Mouse (Mus musculus): Measurements from ENCODE around the gene Snrnp70. TPM values are rescaled to one million over a fixed set of nuclear protein-coding genes. Genes with fewer than 3 reads are reported as not detected.
"Not testable (repeated sequence)": the region's sequence is repeated elsewhere in the genome, so short reads cannot be mapped to it uniquely, and the experiment has no call there.

Gene Snrnp70
- polyA plus RNA-seq, 1 experiment from 2014 or later: 328 TPM

DNA sequence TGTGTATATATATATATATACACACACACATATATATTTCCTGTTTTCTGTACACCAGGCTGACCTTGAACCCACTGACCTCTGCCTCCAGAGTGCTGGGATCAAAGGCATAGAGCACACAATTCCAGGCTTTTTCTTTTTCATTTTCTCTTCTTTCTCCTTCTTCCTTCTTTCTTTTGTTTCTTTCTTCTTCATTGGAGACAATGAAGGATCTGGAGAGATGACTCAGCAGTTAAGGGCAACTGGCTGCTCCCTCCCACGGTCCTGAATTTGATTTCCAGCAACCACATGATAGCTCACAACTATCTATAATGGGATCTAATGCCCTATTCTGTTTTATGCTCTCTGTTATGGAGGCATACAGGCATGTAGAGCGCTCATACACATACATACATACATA, 1.2 kb upstream of the Snrnp70 start:
- in situ Hi-C loops (cut with MboI; ENCODE audit: low pct_unique_long_range_greater_than_20kb): no loop called here
- no peak for DNase-seq (ENCODE audit: low read depth, low spot score)
- TF ChIP-seq CTCF (IDR thresholded peaks at IDR 0.05): no peak
- CTCF ChIA-PET: interaction anchor here (0.7 to 1.6 kb wide), 3 partner anchors 31 to 98 kb away, joined by 3 to 5 read pairs (median 5); no protein-coding TSS in a partner anchor
- POLR2A ChIA-PET: no interaction called here
- no peaks in the 10 kb centered on the region for H3K27me3 ChIP-seq
- ATAC-seq: no peak

DNA sequence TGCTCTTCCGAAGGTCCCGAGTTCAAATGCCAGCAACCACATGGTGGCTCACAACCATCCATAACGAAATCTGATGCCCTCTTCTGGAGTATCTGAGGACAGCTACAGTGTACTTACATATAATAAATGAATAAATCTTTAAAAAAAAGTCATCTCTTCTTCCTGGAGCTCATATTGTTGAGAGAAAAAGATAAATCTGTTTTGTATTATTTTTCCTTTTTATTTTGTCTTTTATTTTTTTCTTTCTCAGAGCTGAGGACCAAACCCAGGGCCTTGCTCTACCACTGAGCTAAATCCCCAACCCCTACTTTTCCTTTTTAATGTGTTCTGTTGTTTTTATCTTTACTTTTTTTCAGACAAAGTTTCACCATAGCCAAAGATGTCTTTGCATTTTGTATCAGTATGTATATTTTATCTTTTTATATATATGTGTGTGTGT, 814 bp upstream of the Snrnp70 start:
- ATAC-seq; POLR2A ChIA-PET; in situ Hi-C loops (cut with MboI; ENCODE audit: low pct_unique_long_range_greater_than_20kb); H3K27me3 ChIP-seq; DNase-seq (ENCODE audit: low read depth, low spot score): not testable (repeated sequence)
- TF ChIP-seq CTCF (IDR thresholded peaks at IDR 0.05): peak; percentile 62
- CTCF ChIA-PET: interaction anchor here (1.4 to 1.6 kb wide), 2 partner anchors 31 to 97 kb away, joined by 5 read pairs; no protein-coding TSS in a partner anchor

DNA sequence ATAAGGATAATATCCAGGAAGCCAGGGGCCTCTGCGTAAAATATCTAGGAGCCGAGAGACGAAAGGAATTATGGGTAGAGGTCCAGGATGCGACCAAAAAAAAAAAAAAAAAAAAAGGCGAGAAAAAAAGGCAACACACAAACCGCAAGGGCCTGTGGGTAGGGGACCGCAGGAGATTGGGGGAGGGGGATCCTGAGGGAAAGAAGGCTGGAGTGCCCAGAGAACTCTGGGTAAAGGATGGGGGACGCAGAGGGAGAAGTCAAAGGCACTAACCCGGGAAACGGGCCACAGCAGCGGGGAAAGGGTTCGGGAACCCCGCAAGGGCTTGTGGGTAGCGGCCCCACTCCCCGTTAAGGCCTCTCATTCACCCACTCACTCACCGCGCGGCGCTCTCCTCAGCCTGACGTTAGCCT, 407 bp downstream of the Snrnp70 start:
- no peak for TF ChIP-seq CTCF (IDR thresholded peaks at IDR 0.05)
- ATAC-seq: peak; percentile 68
- ChIA-PET CTCF (interaction anchor here (0.6 kb wide), 1 partner anchor 86 kb away, joined by 3 read pairs; no protein-coding TSS in a partner anchor), POLR2A (interaction anchor here (0.6 to 1.2 kb wide), 2 partner anchors 13 to 131 kb away, joined by 3 read pairs; no protein-coding TSS in a partner anchor)
- in situ Hi-C loops (cut with MboI; ENCODE audit: low pct_unique_long_range_greater_than_20kb): no loop called here
- H3K27me3 ChIP-seq: no peaks in the 10 kb centered on the region
- DNase-seq (ENCODE audit: low read depth, low spot score): peak; percentile 28

DNA sequence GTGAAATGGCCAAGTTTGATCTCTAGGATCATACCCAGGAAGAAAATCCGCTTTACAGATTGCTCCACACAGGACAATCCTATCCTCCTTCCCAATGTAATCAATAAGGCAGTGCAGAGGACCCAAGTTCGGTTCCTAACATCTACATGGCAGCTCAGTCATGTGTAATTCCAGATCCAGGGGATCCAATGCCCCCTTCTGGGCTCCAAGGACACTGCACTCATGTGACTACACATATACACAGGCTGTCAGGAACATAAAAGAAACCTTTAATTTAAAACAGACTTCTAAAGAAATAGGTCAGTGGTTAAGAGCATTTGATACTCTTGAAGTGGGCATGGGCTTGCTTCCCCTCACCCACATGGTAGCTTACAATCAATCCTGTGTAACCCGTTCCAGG, 9.5 kb downstream of the Snrnp70 start:
- no peak for DNase-seq (ENCODE audit: low read depth, low spot score)
- in situ Hi-C loops (cut with MboI; ENCODE audit: low pct_unique_long_range_greater_than_20kb): no loop called here
- no peaks in the 10 kb centered on the region for H3K27me3 ChIP-seq
- TF ChIP-seq CTCF (IDR thresholded peaks at IDR 0.05): no peak
- ATAC-seq: no peak
- CTCF ChIA-PET: no interaction called here
- POLR2A ChIA-PET: no interaction called here

DNA sequence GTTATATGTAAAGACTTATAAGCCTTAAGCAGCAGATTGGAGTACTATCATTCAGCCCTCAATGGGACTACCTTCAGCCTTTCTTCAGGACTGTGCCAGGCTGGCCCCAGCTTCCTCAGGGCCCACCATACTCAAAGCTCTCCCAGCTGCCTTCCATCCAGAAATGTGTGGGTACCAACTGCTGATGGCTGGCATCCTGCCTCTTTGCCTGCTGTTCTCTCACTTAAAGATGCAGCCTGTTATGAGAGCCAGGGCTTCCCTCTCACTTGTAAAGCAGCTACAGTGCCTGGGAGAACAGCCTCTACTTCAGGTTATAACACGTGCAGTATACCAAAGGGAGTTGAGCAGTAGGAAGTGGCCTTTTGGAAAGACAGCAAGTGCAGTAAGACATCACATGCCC, 19.5 kb downstream of the Snrnp70 start:
- ChIA-PET POLR2A (no interaction called here), CTCF (no interaction called here)
- no peak for TF ChIP-seq CTCF (IDR thresholded peaks at IDR 0.05)
- ATAC-seq (no peak), DNase-seq (ENCODE audit: low read depth, low spot score) (no peak)
- no peaks in the 10 kb centered on the region for H3K27me3 ChIP-seq
- in situ Hi-C loops (cut with MboI; ENCODE audit: low pct_unique_long_range_greater_than_20kb): no loop called here

DNA sequence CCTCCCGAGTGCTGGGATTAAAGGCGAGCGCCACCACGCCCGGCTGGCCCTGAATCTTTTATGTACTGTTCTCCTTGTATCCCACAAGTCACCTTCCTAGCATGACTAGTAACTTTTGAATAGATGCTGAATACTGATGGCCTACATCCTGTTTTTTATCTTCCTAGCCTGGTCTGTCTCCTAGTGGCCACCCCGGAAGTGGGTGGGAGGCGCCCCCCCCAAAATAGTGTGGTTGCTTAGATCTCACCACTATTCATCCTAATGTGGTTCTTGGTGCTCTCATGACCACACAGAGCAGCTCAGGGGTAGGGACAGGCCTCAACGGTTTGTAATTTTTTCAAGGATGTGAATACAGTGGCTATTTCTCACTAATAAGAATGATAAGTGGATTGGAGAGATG, 20.9 kb downstream of the Snrnp70 start:
- in situ Hi-C loops (cut with MboI; ENCODE audit: low pct_unique_long_range_greater_than_20kb): no loop called here
- ChIA-PET CTCF (no interaction called here), POLR2A (no interaction called here)
- no peak for DNase-seq (ENCODE audit: low read depth, low spot score)
- no peak for ATAC-seq
- TF ChIP-seq CTCF (IDR thresholded peaks at IDR 0.05): no peak
- no peaks in the 10 kb centered on the region for H3K27me3 ChIP-seq

DNA sequence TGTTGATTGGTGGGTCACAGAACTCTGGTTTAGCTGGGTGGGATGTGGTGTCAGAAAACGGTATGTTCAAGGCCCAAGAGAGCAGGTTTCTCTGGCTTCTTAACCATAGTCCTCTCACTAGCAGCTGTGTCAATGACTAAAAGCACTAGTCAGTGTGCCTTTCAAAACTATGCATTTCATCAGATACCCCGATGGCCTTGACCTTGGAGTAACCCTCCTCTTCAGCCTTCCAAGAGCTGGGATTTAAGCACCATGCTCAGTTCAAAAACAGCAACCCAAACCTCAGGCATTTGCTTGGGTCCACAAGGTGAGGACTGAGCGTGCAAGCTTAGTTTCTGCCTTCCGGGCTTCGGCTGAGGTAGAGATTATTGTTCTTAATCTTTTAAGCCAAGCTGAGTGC, 23.2 kb downstream of the Snrnp70 start:
- POLR2A ChIA-PET: no interaction called here
- no peak for TF ChIP-seq CTCF (IDR thresholded peaks at IDR 0.05)
- no peaks in the 10 kb centered on the region for H3K27me3 ChIP-seq
- in situ Hi-C loops (cut with MboI; ENCODE audit: low pct_unique_long_range_greater_than_20kb): no loop called here
- CTCF ChIA-PET: interaction anchor here (0.9 to 1.4 kb wide), 3 partner anchors 33 to 67 kb away, joined by 3 to 5 read pairs (median 4); partner anchors contain the start of gene Kcna7
- no peak for DNase-seq (ENCODE audit: low read depth, low spot score)
- no peak for ATAC-seq

DNA sequence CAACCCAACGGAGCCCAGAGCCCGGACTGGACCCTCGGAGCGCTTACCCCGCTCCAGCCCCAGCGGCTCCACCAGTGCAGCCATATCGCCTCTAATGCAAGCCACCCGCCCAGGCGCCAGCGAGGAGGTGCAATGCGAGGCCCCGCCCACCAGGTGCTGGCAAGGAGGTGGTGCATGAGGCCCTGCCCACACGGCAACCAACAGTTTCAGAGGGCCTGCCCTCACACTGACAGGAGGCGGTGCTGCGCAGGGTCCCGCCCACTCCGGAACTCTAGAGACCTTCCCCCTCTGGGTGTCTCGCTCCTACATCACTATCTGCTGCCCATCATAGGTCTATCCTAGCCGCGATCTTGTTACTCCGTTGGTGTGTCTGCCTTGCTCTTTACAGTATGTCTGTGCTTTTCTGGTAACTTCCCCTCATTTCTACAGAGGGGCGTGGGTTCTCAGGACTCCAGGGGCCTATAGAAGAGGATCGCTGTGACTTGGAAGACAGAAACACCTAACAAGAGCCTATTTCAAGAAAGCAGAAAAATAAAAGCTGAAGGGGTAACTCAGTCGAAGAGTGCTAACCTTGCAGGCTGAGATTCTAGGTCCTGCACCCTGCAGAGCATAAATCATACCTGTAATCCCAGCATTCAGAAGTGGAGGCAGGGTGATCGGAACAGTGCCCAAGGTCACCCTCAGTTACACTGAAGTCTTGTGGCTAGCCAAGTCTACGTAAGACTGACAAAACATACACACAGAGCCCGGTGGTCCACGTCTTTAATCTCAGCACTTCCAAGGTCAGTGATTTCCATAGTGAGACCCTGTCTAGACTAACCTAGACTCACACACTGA, 24.8 kb downstream of the Snrnp70 start, which contains the start of gene Lin7b:
Lin7b (minus strand) TSS at position 109 of the 837 bp plus-strand sequence.
- in situ Hi-C loops (cut with MboI; ENCODE audit: low pct_unique_long_range_greater_than_20kb): no loop called here
- ChIA-PET POLR2A (no interaction called here), CTCF (no interaction called here)
- H3K27me3 ChIP-seq: no peaks in the 10 kb centered on the region
- DNase-seq (ENCODE audit: low read depth, low spot score) (peak; percentile 37), ATAC-seq (peak; percentile 63)
- no peak for TF ChIP-seq CTCF (IDR thresholded peaks at IDR 0.05)

DNA sequence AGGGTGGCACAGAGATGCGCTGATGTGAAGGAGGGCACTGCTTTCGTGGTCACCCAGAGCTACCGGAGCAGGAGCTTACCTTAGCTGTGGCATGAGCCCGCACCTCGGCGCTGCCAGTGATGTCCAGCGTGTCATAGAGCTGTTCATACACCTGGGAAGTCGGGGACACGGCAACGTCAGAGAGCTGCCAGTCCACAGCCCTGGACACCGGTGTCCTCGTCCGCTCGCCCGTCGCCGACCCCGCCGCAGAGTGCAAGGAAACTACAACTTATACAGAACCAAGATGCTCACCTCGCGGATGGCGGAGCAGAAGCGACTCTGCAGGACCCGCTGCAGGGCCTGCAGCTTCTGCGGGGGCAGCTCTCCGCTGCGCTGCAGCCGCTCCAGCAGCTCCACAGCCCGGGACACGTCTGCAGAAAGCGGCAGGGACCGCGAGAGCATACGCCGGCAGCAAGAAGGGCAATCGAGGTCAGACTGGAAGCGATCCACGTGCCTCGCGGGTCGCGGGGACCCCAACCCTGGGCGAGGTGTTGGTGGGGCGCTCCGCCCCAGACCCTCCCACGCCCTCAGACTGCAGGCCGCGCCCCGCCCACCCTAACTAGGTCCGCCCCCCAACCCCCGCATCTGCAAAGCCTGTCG, 25.6 kb downstream of the Snrnp70 start:
- POLR2A ChIA-PET: no interaction called here
- CTCF ChIA-PET: interaction anchor here (1.0 kb wide), 1 partner anchor 70 kb away, joined by 5 read pairs; no protein-coding TSS in a partner anchor
- no peak for TF ChIP-seq CTCF (IDR thresholded peaks at IDR 0.05)
- ATAC-seq (no peak), DNase-seq (ENCODE audit: low read depth, low spot score) (no peak)
- H3K27me3 ChIP-seq: no peaks in the 10 kb centered on the region
- in situ Hi-C loops (cut with MboI; ENCODE audit: low pct_unique_long_range_greater_than_20kb): no loop called here

DNA sequence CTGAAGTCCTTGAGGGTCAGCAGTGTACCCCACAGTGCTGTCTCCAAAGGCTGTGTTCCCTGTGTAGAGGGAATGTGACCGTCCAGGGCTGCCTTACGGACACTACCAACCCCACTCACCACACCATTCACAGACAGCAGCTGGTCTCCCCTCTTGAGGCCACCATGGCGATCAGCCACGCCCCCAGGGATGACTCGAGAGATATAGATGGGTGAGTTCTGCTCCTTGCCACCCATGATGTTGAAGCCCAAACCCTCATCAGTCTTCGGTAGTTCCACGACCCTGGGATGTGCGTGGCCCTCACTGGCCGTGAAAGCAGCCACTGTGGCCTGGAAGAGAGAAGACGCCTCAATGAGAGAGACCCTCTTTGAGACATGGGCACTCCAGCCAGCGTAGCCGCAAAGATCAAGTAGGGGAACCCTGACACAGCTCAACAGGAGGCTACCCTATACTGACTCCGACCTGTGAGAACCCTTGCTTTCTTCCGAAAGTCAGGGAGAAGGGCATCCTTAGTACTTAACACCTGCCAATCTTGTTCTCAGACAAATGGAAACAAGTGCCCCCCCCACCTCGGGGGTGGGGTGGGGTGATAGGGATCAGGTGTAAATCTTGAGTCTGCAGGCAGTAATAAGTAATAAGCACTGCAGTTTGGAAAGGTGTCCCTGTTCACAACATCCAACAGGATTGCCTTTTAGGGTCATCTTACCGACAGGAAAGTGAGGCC, 26.4 kb downstream of the Snrnp70 start:
- no peak for TF ChIP-seq CTCF (IDR thresholded peaks at IDR 0.05)
- ChIA-PET CTCF (interaction anchor here (1.0 kb wide), 1 partner anchor 69 kb away, joined by 5 read pairs; no protein-coding TSS in a partner anchor), POLR2A (no interaction called here)
- no peak for DNase-seq (ENCODE audit: low read depth, low spot score)
- no peak for ATAC-seq
- H3K27me3 ChIP-seq: no peaks in the 10 kb centered on the region
- in situ Hi-C loops (cut with MboI; ENCODE audit: low pct_unique_long_range_greater_than_20kb): no loop called here

Data from Patski (cell line).